Mouse (Mus musculus) stomach, embryonic 15.5 days (tissue): ENCODE results near the gene Fam117a. TPM values are rescaled to one million over a fixed set of nuclear protein-coding genes. Genes with fewer than 3 reads are reported as not detected.

Experiments used
- ATAC-seq: fragments of 200-750 bp; cut with Nextera tagmentation; 2 replicates; pipeline ENCODE4 v1.8.0; 2017; ENCODE audit warnings: low read depth, moderate number of reproducible peaks, moderate TSS enrichment; ENCODE audit not compliant: insufficient read depth, low FRiP score
- H3K27ac ChIP-seq: fragments of 300-500 bp; sonication (generic); 2 replicates; pipeline ENCODE4 v1.5.1; 2015; ENCODE audit warnings: mild to moderate bottlenecking, inconsistent platforms
- H3K27me3 ChIP-seq: fragments of 300-500 bp; sonication (generic); replicated peaks from 2 replicates; pipeline ENCODE4 v1.6.1; 2015; ENCODE audit warnings: inconsistent platforms
- H3K36me3 ChIP-seq: fragments of 300-500 bp; sonication (generic); 2 replicates; pipeline ENCODE4 v1.6.1; 2015; ENCODE audit warnings: inconsistent platforms
- H3K4me1 ChIP-seq: fragments of 300-500 bp; sonication (generic); 2 replicates; pipeline ENCODE4 v1.6.1; 2015; ENCODE audit warnings: inconsistent platforms
- H3K4me2 ChIP-seq: fragments of 300-500 bp; sonication (generic); 2 replicates; pipeline ENCODE4 v1.6.1; 2015; ENCODE audit warnings: mild to moderate bottlenecking, inconsistent platforms
- H3K4me3 ChIP-seq: fragments of 300-500 bp; sonication (generic); replicated peaks from 2 replicates; pipeline ENCODE4 v1.5.1; 2015; ENCODE audit warnings: inconsistent platforms
- H3K9ac ChIP-seq: fragments of 300-500 bp; sonication (generic); 2 replicates; pipeline ENCODE4 v1.6.1; 2015; ENCODE audit warnings: inconsistent platforms
- H3K9me3 ChIP-seq: fragments of 300-500 bp; sonication (generic); 2 replicates; pipeline ENCODE4 v1.6.1; 2016; ENCODE audit warnings: inconsistent platforms
- WGBS: fragments of 180-500 bp; shearing (Covaris S2); methylation state at CpG from one replicate; pipeline ENCODE4 v1.1.7; 2015; 5-methylcytosine and 5-hydroxymethylcytosine counted together
- polyA plus RNA-seq: library from polyadenylated mRNA; unstranded; fragments of >200 nt; fragmentation: Nextera tagmentation; extraction: Ambion mirVana; gene quantifications from 2 replicates; pipeline ENCODE4 v1.2.1, GENCODE M21; 2015

Gene Fam117a
- polyA plus RNA-seq, 1 experiment from 2014 or later: 17.5 TPM

- no peak for ATAC-seq
- 83% methylated on average over 8 of the region's 8 CpGs for WGBS
- peak overlapping the region; percentile 73 for H3K27ac ChIP-seq
These were observed 30.4 kb downstream of the Fam117a start for GRCm38 (mm10) chr11:95367011-95367735.

GRCm38 (mm10) chr11:95368231-95368823 lies 31.5 kb downstream of the Fam117a start:
- Histone ChIP-seq H3K9ac (no peak overlapping the region), H3K4me2 (no peak overlapping the region), H3K27me3 (no peaks in the 10 kb centered on the region), H3K27ac (no peak overlapping the region), H3K4me3 (no peak overlapping the region), H3K9me3 (no peaks in the 10 kb centered on the region), H3K4me1 (peaks cover 58% of the 10 kb centered on the region), H3K36me3 (peaks cover 6% of the 10 kb centered on the region)
- WGBS: 89% methylated on average over 8 of the region's 8 CpGs
- ATAC-seq: no peak

More at GRCm38 (mm10) chr11:95367011-95367735, 30.4 kb downstream of the Fam117a start:
- H3K4me1 ChIP-seq: peaks cover 58% of the 10 kb centered on the region
- no peaks in the 10 kb centered on the region for H3K27me3 ChIP-seq
- no peak overlapping the region for H3K4me3 ChIP-seq
- H3K9me3 ChIP-seq: no peaks in the 10 kb centered on the region
- H3K36me3 ChIP-seq: peaks cover 3% of the 10 kb centered on the region; the same call in 1 of the 2 replicates
- H3K9ac ChIP-seq: no peak overlapping the region; the same call in 1 of the 2 replicates
- H3K4me2 ChIP-seq: no peak overlapping the region

- Histone ChIP-seq H3K36me3 (peaks cover 7% of the 10 kb centered on the region), H3K4me3 (no peak overlapping the region), H3K9ac (no peak overlapping the region), H3K4me2 (no peak overlapping the region), H3K9me3 (no peaks in the 10 kb centered on the region), H3K4me1 (peaks cover 57% of the 10 kb centered on the region), H3K27ac (no peak overlapping the region; the same call in 1 of the 2 replicates), H3K27me3 (no peaks in the 10 kb centered on the region)
- no peak for ATAC-seq
- 94% methylated on average over 4 of the region's 4 CpGs for WGBS
These were observed 32.1 kb downstream of the Fam117a start for GRCm38 (mm10) chr11:95368871-95369270.

GRCm38 (mm10) chr11:95369964-95370890 lies 33.4 kb downstream of the Fam117a start:
- WGBS: 49% methylated on average over 15 of the region's 15 CpGs
- ATAC-seq: peak; percentile 73
- Histone ChIP-seq H3K4me2 (no peak overlapping the region), H3K4me3 (no peak overlapping the region), H3K4me1 (peaks cover 45% of the 10 kb centered on the region), H3K36me3 (peaks cover 16% of the 10 kb centered on the region), H3K9me3 (no peaks in the 10 kb centered on the region), H3K27ac (peak overlapping the region; percentile 85), H3K9ac (no peak overlapping the region), H3K27me3 (no peaks in the 10 kb centered on the region)

- Histone ChIP-seq H3K4me1 (peaks cover 36% of the 10 kb centered on the region), H3K9ac (no peak overlapping the region), H3K27me3 (no peaks in the 10 kb centered on the region), H3K4me3 (no peak overlapping the region), H3K27ac (no peak overlapping the region), H3K9me3 (no peaks in the 10 kb centered on the region), H3K4me2 (no peak overlapping the region), H3K36me3 (peaks cover 25% of the 10 kb centered on the region)
- no peak for ATAC-seq
- 83% methylated on average over 7 of the region's 7 CpGs for WGBS
These were observed 34.4 kb downstream of the Fam117a start for GRCm38 (mm10) chr11:95371182-95371581.

- no peak for ATAC-seq
- peaks cover 36% of the 10 kb centered on the region for H3K36me3 ChIP-seq
- no peak overlapping the region for H3K9ac ChIP-seq
These were observed 42.1 kb downstream of the Fam117a start for GRCm38 (mm10) chr11:95378926-95379325.

GRCm38 (mm10) chr11:95379552-95379951 lies 42.7 kb downstream of the Fam117a start:
- H3K4me1 ChIP-seq: no peaks in the 10 kb centered on the region
- WGBS: 72% methylated on average over 5 of the region's 5 CpGs
- peaks cover 31% of the 10 kb centered on the region for H3K36me3 ChIP-seq
- no peaks in the 10 kb centered on the region for H3K9me3 ChIP-seq
- H3K4me2 ChIP-seq: no peak overlapping the region
- H3K27me3 ChIP-seq: no peaks in the 10 kb centered on the region
- no peak overlapping the region for H3K9ac ChIP-seq
- H3K27ac ChIP-seq: no peak overlapping the region
- ATAC-seq: no peak
- H3K4me3 ChIP-seq: no peak overlapping the region

More at GRCm38 (mm10) chr11:95378926-95379325, 42.1 kb downstream of the Fam117a start:
- H3K4me3 ChIP-seq: no peak overlapping the region
- H3K27me3 ChIP-seq: no peaks in the 10 kb centered on the region
- 54% methylated on average over 9 of the region's 9 CpGs for WGBS
- H3K4me1 ChIP-seq: no peaks in the 10 kb centered on the region
- no peaks in the 10 kb centered on the region for H3K9me3 ChIP-seq
- H3K4me2 ChIP-seq: no peak overlapping the region
- H3K27ac ChIP-seq: no peak overlapping the region

GRCm38 (mm10) chr11:95380711-95381110 lies 43.9 kb downstream of the Fam117a start:
- Histone ChIP-seq H3K9me3 (no peaks in the 10 kb centered on the region), H3K36me3 (peaks cover 23% of the 10 kb centered on the region), H3K27me3 (no peaks in the 10 kb centered on the region), H3K27ac (no peak overlapping the region), H3K4me3 (no peak overlapping the region), H3K9ac (no peak overlapping the region), H3K4me2 (no peak overlapping the region), H3K4me1 (0 out of 2 replicates have a peak, but pooled peaks cover 3% of the 10 kb centered on the region)
- 88% methylated on average over 7 of the region's 7 CpGs for WGBS
- ATAC-seq: no peak

GRCm38 (mm10) chr11:95381146-95381545 lies 44.3 kb downstream of the Fam117a start:
- Histone ChIP-seq H3K4me2 (no peak overlapping the region), H3K36me3 (peaks cover 19% of the 10 kb centered on the region), H3K9ac (no peak overlapping the region), H3K4me3 (no peak overlapping the region), H3K4me1 (0 out of 2 replicates have a peak, but pooled peaks cover 5% of the 10 kb centered on the region), H3K27ac (no peak overlapping the region), H3K27me3 (no peaks in the 10 kb centered on the region), H3K9me3 (no peaks in the 10 kb centered on the region)
- WGBS: 93% methylated on average over 1 of the region's 1 CpGs
- no peak for ATAC-seq

- H3K9ac ChIP-seq: no peak overlapping the region
- peaks cover 22% of the 10 kb centered on the region for H3K36me3 ChIP-seq
- no peak overlapping the region for H3K27ac ChIP-seq
- no peak overlapping the region for H3K4me3 ChIP-seq
- H3K4me2 ChIP-seq: no peak overlapping the region
- 81% methylated on average over 5 of the region's 5 CpGs for WGBS
- 0 out of 2 replicates have a peak, but pooled peaks cover 5% of the 10 kb centered on the region for H3K4me1 ChIP-seq
- no peaks in the 10 kb centered on the region for H3K27me3 ChIP-seq
- ATAC-seq: no peak
- no peaks in the 10 kb centered on the region for H3K9me3 ChIP-seq
These were observed 46.6 kb downstream of the Fam117a start for GRCm38 (mm10) chr11:95383331-95383986.

GRCm38 (mm10) chr11:95384004-95384318 lies 47.1 kb downstream of the Fam117a start:
- Histone ChIP-seq H3K4me2 (peak overlapping the region; percentile 53), H3K4me3 (peak overlapping the region; percentile 87), H3K4me1 (0 out of 2 replicates have a peak, but pooled peaks cover 5% of the 10 kb centered on the region), H3K9ac (no peak overlapping the region), H3K27me3 (no peaks in the 10 kb centered on the region), H3K9me3 (no peaks in the 10 kb centered on the region), H3K36me3 (peaks cover 23% of the 10 kb centered on the region), H3K27ac (peak overlapping the region; percentile 80; the same call in 1 of the 2 replicates)
- ATAC-seq: no peak
- WGBS: 36% methylated on average over 9 of the region's 9 CpGs
